Mouse (Mus musculus) adrenal gland, postnatal 10 days (tissue): Measurements from ENCODE around the gene Ctla4. TPM values are rescaled to one million over a fixed set of nuclear protein-coding genes. Genes with fewer than 3 reads are reported as not detected.
A peak's percentile ranks its signal among the peaks of the same experiment; 100 is the strongest.

Experiments used
- DNase-seq: peaks from one replicate; pipeline ENCODE4 v3.0.0; 2021; ENCODE audit warnings: mixed read lengths
- total RNA-seq, 2 experiments: library from RNA; stranded (reverse); gene quantifications; 2 replicates each; pipeline ENCODE4 v1.2.3; 2021

Ctla4 gene
- total RNA-seq, 2 experiments from 2014 or later, result 0.54 to 0.55 TPM

GRCm38 (mm10) chr1:60865167-60865566, 21.6 kb upstream of the Ctla4 start:
- DNase-seq, result no peak

- no peak for DNase-seq
These were observed 20.8 kb upstream of the Ctla4 start for GRCm38 (mm10) chr1:60866043-60866442.

GRCm38 (mm10) chr1:60868333-60869277, 18.2 kb upstream of the Ctla4 start:
- peak; percentile 54 for DNase-seq

- DNase-seq, result no peak
These were observed 11.5 kb upstream of the Ctla4 start for GRCm38 (mm10) chr1:60875267-60875666.

GRCm38 (mm10) chr1:60880116-60880867, 6.5 kb upstream of the Ctla4 start:
- DNase-seq, result no peak

- DNase-seq, result no peak
These were observed 4.0 kb upstream of the Ctla4 start for GRCm38 (mm10) chr1:60882792-60883191.

- no peak for DNase-seq
These were observed 3.5 kb upstream of the Ctla4 start for GRCm38 (mm10) chr1:60883279-60883678.

- DNase-seq, result no peak
These were observed 2.2 kb upstream of the Ctla4 start for GRCm38 (mm10) chr1:60884611-60885010.

- no peak for DNase-seq
These were observed 11.5 kb downstream of the Ctla4 start for GRCm38 (mm10) chr1:60898127-60898932.

- no peak for DNase-seq
These were observed 12.1 kb downstream of the Ctla4 start for GRCm38 (mm10) chr1:60898933-60899210.

- DNase-seq, result no peak
These were observed 12.4 kb downstream of the Ctla4 start for GRCm38 (mm10) chr1:60899244-60899643.

GRCm38 (mm10) chr1:60902547-60902946, 15.7 kb downstream of the Ctla4 start:
- DNase-seq, result no peak

- DNase-seq, result no peak
These were observed 16.3 kb downstream of the Ctla4 start for GRCm38 (mm10) chr1:60903126-60903525.

- no peak for DNase-seq
These were observed 17.7 kb downstream of the Ctla4 start for GRCm38 (mm10) chr1:60904456-60904978.

- no peak for DNase-seq
These were observed 20.7 kb downstream of the Ctla4 start for GRCm38 (mm10) chr1:60907466-60907865.

- no peak for DNase-seq
These were observed 22.0 kb downstream of the Ctla4 start for GRCm38 (mm10) chr1:60908751-60909161.

GRCm38 (mm10) chr1:60909746-60910145, 22.9 kb downstream of the Ctla4 start:
- DNase-seq, result no peak

GRCm38 (mm10) chr1:60910796-60911195, 24.0 kb downstream of the Ctla4 start:
- no peak for DNase-seq

GRCm38 (mm10) chr1:60911631-60912030, 24.8 kb downstream of the Ctla4 start:
- no peak for DNase-seq

- DNase-seq, result no peak
These were observed 26.5 kb downstream of the Ctla4 start for GRCm38 (mm10) chr1:60913305-60913704.

GRCm38 (mm10) chr1:60916281-60916781, 29.5 kb downstream of the Ctla4 start:
- no peak for DNase-seq
